Mouse (Mus musculus) hindbrain, postnatal 0 days (tissue): ENCODE results near the gene Cfap57. TPM values are rescaled to one million over a fixed set of nuclear protein-coding genes. Genes with fewer than 3 reads are reported as not detected.
"Not testable (repeated sequence)": the region's sequence is repeated elsewhere in the genome, so short reads cannot be mapped to it uniquely, and the experiment has no call there.

Experiments used
- ATAC-seq: fragments of 200-750 bp; cut with Nextera tagmentation; 2 replicates; pipeline ENCODE4 v1.8.0; 2017; ENCODE audit warnings: mild to moderate bottlenecking, moderate TSS enrichment, moderate library complexity
- DNase-seq: peaks from one replicate; pipeline ENCODE4 v3.0.0-alpha.2; 2015; ENCODE audit warnings: low spot score
- H3K27ac ChIP-seq: fragments of 300-500 bp; sonication (generic); 2 replicates; pipeline ENCODE4 v1.5.1; 2014; ENCODE audit warnings: mild to moderate bottlenecking
- H3K27me3 ChIP-seq: fragments of 300-500 bp; sonication (generic); 2 replicates; pipeline ENCODE4 v1.6.1; 2014; ENCODE audit warnings: low read length, mixed read lengths; ENCODE audit not compliant: insufficient read depth
- H3K36me3 ChIP-seq: fragments of 300-500 bp; sonication (generic); 2 replicates; pipeline ENCODE4 v1.6.1; 2014; ENCODE audit warnings: low read length, mixed read lengths; ENCODE audit not compliant: insufficient read depth
- H3K4me1 ChIP-seq: fragments of 300-500 bp; sonication (generic); 2 replicates; pipeline ENCODE4 v1.6.1; 2014; ENCODE audit warnings: antibody characterized with exemption, low read length, mixed read lengths; ENCODE audit not compliant: insufficient read depth
- H3K4me2 ChIP-seq: fragments of 300-500 bp; sonication (generic); 2 replicates; pipeline ENCODE4 v1.6.1; 2014; ENCODE audit warnings: low read depth, mild to moderate bottlenecking, low read length, moderate library complexity, mixed read lengths
- H3K4me3 ChIP-seq: fragments of 300-500 bp; sonication (generic); 2 replicates; pipeline ENCODE4 v1.5.1; 2014; ENCODE audit warnings: low read length
- H3K9ac ChIP-seq: fragments of 300-500 bp; sonication (generic); replicated peaks from 2 replicates; pipeline ENCODE4 v1.6.1; 2014; ENCODE audit warnings: mild to moderate bottlenecking, low read length, moderate library complexity, mixed read lengths
- H3K9me3 ChIP-seq: fragments of 300-500 bp; sonication (generic); 2 replicates; pipeline ENCODE4 v1.6.1; 2016; ENCODE audit warnings: low read length, mixed read lengths
- CTCF ChIP-seq: IDR thresholded peaks from 2 replicates; pipeline ENCODE4 v1.5.1; 2016; ENCODE audit warnings: antibody characterized with exemption, control low read depth, low read depth
- WGBS: fragments of 180-500 bp; shearing (Covaris S2); extraction: QIAGEN DNeasy Blood & Tissue Kit; methylation state at CpG from one replicate; pipeline ENCODE4 v1.1.7; 2014; 5-methylcytosine and 5-hydroxymethylcytosine counted together
- polyA plus RNA-seq: library from polyadenylated mRNA; unstranded; fragments of >200 nt; fragmentation: Nextera tagmentation; extraction: Ambion mirVana; gene quantifications from 2 replicates; pipeline ENCODE4 v1.2.1, GENCODE M21; 2015
- total RNA-seq: library from RNA; depleted of rRNA; stranded (reverse); fragments of >200 nt; gene quantifications from 2 replicates; pipeline ENCODE4 v1.2.3, GENCODE M21; 2014

Cfap57 gene
- total and polyA plus RNA-seq, 2 experiments from 2014 or later, result 0.70 to 1.3 TPM

DNA sequence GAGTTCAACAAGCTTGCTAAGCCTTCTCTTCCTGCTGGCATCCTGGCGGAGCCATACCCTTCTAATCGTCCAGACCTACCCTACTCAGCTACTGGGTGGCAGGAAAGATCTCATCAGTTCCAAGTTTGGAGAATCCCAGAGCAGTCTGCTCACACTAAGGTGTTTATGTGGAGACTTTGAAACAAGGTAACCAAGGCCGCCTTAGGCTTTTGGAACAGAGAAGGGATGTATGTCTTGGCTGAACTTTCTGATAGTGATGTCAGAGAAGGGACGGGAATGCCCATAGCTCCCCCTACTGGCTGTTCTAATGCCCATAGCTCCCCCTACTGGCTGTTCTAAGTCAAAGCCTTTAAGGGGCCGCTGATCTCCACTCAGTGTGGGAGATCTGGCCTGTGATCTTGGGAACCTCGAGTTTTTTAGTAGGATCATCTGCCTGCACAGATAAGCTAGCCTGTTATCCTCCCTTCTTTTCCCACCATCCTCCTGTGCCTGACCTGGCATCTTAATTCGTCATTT lies 54.4 kb downstream of the Cfap57 start:
- Histone ChIP-seq H3K27me3 (no peaks in the 10 kb centered on the region), H3K9ac (no peak overlapping the region), H3K27ac (no peak overlapping the region), H3K4me2 (no peak overlapping the region), H3K4me3 (no peak overlapping the region), H3K4me1 (no peaks in the 10 kb centered on the region), H3K9me3 (no peaks in the 10 kb centered on the region), H3K36me3 (no peaks in the 10 kb centered on the region)
- ATAC-seq (no peak), DNase-seq (peak; percentile 70)
- TF ChIP-seq CTCF, result peak; percentile 91
- 33% methylated on average over 7 of the region's 7 CpGs for WGBS

DNA sequence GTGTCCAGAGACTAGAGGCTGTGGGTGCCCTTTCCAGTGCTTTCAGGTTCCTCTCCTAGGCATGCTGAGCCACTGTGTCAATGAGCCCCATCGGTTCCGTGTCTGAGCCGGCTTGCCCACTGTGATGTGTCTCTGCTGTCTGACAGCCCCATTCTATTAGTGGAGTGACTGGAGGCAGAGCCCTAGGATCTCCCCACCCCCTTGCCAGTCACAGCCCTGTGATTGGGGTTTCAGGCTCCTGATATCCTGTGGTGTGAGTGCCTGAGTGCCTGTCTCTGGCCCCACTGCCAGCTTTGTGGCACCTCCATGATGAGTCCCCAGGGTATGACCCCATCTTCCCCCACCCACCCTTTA lies 55.7 kb downstream of the Cfap57 start:
- no peak for DNase-seq
- Histone ChIP-seq H3K9ac (no peak overlapping the region), H3K4me1 (no peaks in the 10 kb centered on the region), H3K36me3 (no peaks in the 10 kb centered on the region), H3K4me2 (no peak overlapping the region), H3K4me3 (no peak overlapping the region), H3K27ac (no peak overlapping the region), H3K27me3 (no peaks in the 10 kb centered on the region), H3K9me3 (no peaks in the 10 kb centered on the region)
- WGBS, result 11% methylated on average over 3 of the region's 3 CpGs
- no peak for TF ChIP-seq CTCF
- no peak for ATAC-seq

DNA sequence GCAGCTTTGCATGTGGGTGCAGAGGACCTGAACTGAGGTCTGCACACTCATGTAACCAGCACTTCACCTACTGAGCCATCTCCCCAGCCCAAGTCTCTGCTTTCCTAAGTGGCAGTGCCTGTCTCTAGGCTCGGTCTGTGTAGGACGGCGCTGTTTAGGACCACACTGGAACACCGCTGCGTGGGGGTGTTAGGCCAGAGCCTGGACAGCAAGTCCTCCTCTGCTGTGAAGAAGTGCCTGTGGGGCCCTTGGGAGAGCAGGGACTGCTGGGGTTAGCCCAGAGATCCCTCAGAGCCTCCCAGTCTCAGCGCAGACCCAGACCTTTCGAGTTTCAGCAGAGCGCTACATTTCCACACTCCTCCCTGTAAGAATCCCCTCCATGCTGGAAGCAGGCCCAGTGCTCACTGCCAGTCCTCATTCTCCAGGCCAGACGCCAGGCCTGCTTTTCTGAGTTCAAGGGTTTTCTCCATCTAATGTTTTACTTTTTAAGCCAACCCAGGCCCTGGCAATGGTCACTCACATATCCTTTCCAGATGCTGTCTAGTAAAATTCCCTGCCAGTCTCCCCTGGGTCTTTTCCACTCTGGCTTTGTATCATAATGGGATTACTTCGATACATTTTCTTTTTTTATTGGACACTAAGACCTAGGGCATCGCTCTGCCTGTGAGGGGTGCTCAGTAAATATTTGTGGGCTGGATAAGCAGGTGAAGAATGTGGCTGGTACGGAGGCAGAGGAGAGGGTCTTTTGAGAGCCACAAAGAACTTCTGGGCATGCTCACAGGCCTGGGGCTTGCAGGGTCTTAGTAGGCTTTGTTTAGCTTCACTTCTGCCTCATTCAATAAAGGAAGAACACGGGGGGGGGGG lies 56.3 kb downstream of the Cfap57 start:
- no peaks in the 10 kb centered on the region for H3K9me3 ChIP-seq
- no peaks in the 10 kb centered on the region for H3K4me1 ChIP-seq
- DNase-seq, result peak; percentile 62
- no peak overlapping the region for H3K4me3 ChIP-seq
- no peak overlapping the region; the same call in 1 of the 2 replicates for H3K27ac ChIP-seq
- no peaks in the 10 kb centered on the region for H3K27me3 ChIP-seq
- no peak overlapping the region for H3K4me2 ChIP-seq
- no peak for TF ChIP-seq CTCF
- ATAC-seq, result 0 out of 2 replicates have a peak, but pooled peaks have one; percentile 22
- no peaks in the 10 kb centered on the region for H3K36me3 ChIP-seq
- no peak overlapping the region for H3K9ac ChIP-seq
- WGBS, result 59% methylated on average over 13 of the region's 13 CpGs

DNA sequence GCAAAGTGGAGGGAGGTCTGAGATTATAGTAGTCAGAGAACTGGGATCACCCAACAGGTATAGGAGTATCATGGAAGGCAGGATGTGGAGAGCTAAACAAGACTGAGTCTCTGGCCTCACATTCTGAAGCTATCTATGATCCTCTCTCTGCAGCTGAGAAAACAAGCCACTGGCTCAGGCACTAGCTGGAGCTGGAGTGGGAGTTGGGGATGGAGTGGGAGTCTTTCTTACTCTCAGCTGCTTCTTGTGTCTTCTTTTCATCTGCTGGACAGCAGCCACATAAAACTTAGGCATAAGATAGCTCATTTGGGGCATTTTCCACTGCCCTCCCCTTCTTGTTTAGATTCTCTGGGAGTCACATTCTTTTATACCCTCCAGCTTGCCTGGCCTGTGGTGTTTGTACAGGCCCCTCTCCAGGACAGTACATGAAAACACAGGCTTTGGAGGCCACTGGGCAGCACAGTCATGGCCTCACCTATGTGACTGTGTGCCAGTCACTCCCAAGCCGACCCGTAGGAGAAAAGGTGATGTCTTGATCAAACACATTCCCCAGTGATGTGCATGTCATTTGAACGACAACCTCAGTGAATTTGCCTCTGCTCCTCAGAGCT lies 67.4 kb downstream of the Cfap57 start:
- ATAC-seq, result no peak
- Histone ChIP-seq H3K4me3 (no peak overlapping the region), H3K27ac (no peak overlapping the region), H3K27me3 (no peaks in the 10 kb centered on the region), H3K9ac (no peak overlapping the region), H3K36me3 (no peaks in the 10 kb centered on the region), H3K9me3 (no peaks in the 10 kb centered on the region), H3K4me2 (no peak overlapping the region), H3K4me1 (no peaks in the 10 kb centered on the region)
- peak; percentile 8 for DNase-seq
- no peak for TF ChIP-seq CTCF
- 72% methylated on average over 3 of the region's 3 CpGs for WGBS

GRCm38 (mm10) chr4:118548130-118548480 lies 72.5 kb downstream of the Cfap57 start:
- 91% methylated on average over 10 of the region's 10 CpGs for WGBS
- H3K27ac ChIP-seq, H3K9ac ChIP-seq, H3K9me3 ChIP-seq, ATAC-seq, H3K4me3 ChIP-seq, H3K36me3 ChIP-seq, H3K27me3 ChIP-seq, H3K4me2 ChIP-seq, H3K4me1 ChIP-seq: not testable (repeated sequence)
- peak; percentile 76 for DNase-seq

- not testable (repeated sequence) for DNase-seq, ATAC-seq, H3K9me3 ChIP-seq
Measured at GRCm38 (mm10) chr4:118547424-118548129, 73.0 kb downstream of the Cfap57 start.

More at GRCm38 (mm10) chr4:118547424-118548129, 73.0 kb downstream of the Cfap57 start:
- H3K4me1 ChIP-seq, H3K27me3 ChIP-seq, H3K9ac ChIP-seq, H3K27ac ChIP-seq, H3K36me3 ChIP-seq, H3K4me3 ChIP-seq, H3K4me2 ChIP-seq: not testable (repeated sequence)
- 91% methylated on average over 22 of the region's 23 CpGs for whole genome bisulfite sequencing
